ENCODE assay signal across 9 mouse cellular contexts in the genomic region with DNA sequence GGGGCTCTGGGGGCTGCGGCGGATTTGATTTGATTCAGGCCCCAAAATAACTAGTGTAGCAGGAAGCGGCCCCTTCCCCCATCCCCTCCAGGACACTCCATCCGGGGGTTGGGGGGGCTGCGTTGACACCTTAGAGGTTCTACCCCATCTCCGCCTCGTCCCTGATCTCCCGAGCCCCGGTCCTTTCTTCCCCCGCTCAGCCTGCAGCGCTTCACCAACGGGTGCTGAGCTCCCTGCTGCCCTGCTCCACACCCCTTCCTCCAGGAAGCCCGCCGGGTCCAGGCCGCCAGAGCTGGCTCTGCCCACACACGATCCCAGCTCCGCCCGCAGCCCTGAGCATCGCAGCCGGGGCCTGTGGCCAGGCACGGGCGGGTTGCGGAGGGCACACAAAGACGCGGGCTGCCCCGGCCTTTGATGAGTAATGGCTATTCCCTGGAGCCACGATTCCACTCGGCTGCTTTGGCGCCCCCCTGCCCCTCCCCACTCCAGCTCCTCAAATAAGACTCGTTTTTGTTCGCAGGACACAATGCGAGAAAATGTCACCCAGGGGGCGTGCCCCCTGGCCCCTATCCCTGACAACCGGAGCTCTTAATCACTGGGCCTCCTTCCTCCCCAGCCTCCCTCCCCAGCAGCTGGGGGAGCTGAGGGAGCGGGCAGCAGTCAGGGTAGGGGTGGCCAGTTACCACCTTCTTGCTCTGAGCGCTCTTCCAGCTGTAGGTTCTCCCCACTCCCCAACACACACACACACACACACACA. TPM values are rescaled to one million over a fixed set of nuclear protein-coding genes. Genes with fewer than 3 reads are reported as not detected.
A peak's percentile ranks its signal among the peaks of the same experiment; 100 is the strongest.
DNase-seq lines count a peak whose midpoint lies in the region; ATAC-seq lines count a peak whose summit lies in the region.
"Had no signal": no experiment of that assay in that cellular context is flagged by ENCODE, and none has a peak within 500 bp of the region (broad histone marks: within the 10 kb centered on the region; RNA-seq: fewer than 3 reads in every experiment).

No protein-coding gene starts in this region.

- 0 out of 2 replicates have a peak overlapping the region, but pooled peaks have one; percentile 11 for H3K27ac ChIP-seq in kidney, embryonic 14.5 days (ENCODE audit: low read depth, low read length)
- no peak overlapping the region for H3K27ac ChIP-seq in hindbrain, embryonic 14.5 days
- no peak overlapping the region for H3K27ac ChIP-seq in neural tube, embryonic 12.5 days

- H3K36me3 ChIP-seq in kidney, embryonic 14.5 days (ENCODE audit: control insufficient read depth, insufficient read depth, low read length), result no peaks in the 10 kb centered on the region
- H3K36me3 ChIP-seq in hindbrain, embryonic 14.5 days (replicated peaks; ENCODE audit: control insufficient read depth, insufficient read depth), result no peaks in the 10 kb centered on the region
- H3K36me3 ChIP-seq in neural tube, embryonic 12.5 days, result no peaks in the 10 kb centered on the region

- peak; percentile 21; the same call in 1 of the 2 replicates for ATAC-seq in kidney, embryonic 14.5 days (ENCODE audit: low FRiP score, low TSS enrichment)
- 0 out of 2 replicates have a peak, but pooled peaks have one; percentile 21 for ATAC-seq in hindbrain, embryonic 14.5 days (ENCODE audit: low FRiP score)
- peak; percentile 34; the same call in 1 of the 2 replicates for ATAC-seq in neural tube, embryonic 12.5 days (ENCODE audit: low FRiP score, low read depth)
- ATAC-seq in inflammation-experienced regulatory T-cells, adult 6 months, result no peak
- ATAC-seq in megakaryocyte progenitor cell, adult 5-6 weeks (replicated peaks; ENCODE audit: poor library complexity), result no peak

- H3K9ac ChIP-seq in kidney, embryonic 14.5 days (ENCODE audit: low read depth, low read length), result peak overlapping the region; percentile 40
- peak overlapping the region; percentile 8; the same call in 1 of the 2 replicates for H3K9ac ChIP-seq in hindbrain, embryonic 14.5 days
- H3K9ac ChIP-seq in neural tube, embryonic 12.5 days, result peak overlapping the region; percentile 40; the same call in 1 of the 2 replicates

- H3K4me1 ChIP-seq in kidney, embryonic 14.5 days (ENCODE audit: control insufficient read depth, insufficient read depth, low read length), result peaks cover 37% of the 10 kb centered on the region
- H3K4me1 ChIP-seq in hindbrain, embryonic 14.5 days (replicated peaks; ENCODE audit: control insufficient read depth, insufficient read depth, low read length), result peaks cover 18% of the 10 kb centered on the region; the same call in 1 of the 2 replicates
- H3K4me1 ChIP-seq in neural tube, embryonic 12.5 days, result peaks cover 36% of the 10 kb centered on the region

- no peak for DNase-seq in kidney, adult 8-10 months
- DNase-seq in embryo, embryonic 10 days (ENCODE audit: low spot score), result peak; percentile 86
- no peak for DNase-seq in hindbrain, embryonic 14.5 days (ENCODE audit: low spot score)
- no peak for DNase-seq in gastrocnemius, adult 8-10 months (ENCODE audit: low spot score in 2 of 2)
- DNase-seq: cerebellum, adult 8-10 months had no signal

- peak overlapping the region; percentile 45 for H3K4me2 ChIP-seq in kidney, embryonic 14.5 days (replicated peaks; ENCODE audit: low read depth, low read length)
- peak overlapping the region; percentile 23 for H3K4me2 ChIP-seq in hindbrain, embryonic 14.5 days (replicated peaks)
- H3K4me2 ChIP-seq in neural tube, embryonic 12.5 days (replicated peaks), result peak overlapping the region; percentile 54

- H3K9me3 ChIP-seq in kidney, embryonic 14.5 days (ENCODE audit: control insufficient read depth, low read length), result no peaks in the 10 kb centered on the region
- no peaks in the 10 kb centered on the region for H3K9me3 ChIP-seq in hindbrain, embryonic 14.5 days (ENCODE audit: control insufficient read depth, low read length)
- H3K9me3 ChIP-seq in neural tube, embryonic 12.5 days, result no peaks in the 10 kb centered on the region

- under 1% methylated on average over 32 of the region's 36 CpGs for WGBS in kidney, embryonic 14.5 days
- WGBS in hindbrain, embryonic 14.5 days, result 3% methylated on average over 36 of the region's 36 CpGs
- WGBS in neural tube, embryonic 12.5 days, result 2% methylated on average over 36 of the region's 36 CpGs

- H3K4me3 ChIP-seq in kidney, embryonic 14.5 days (ENCODE audit: low read length), result peak overlapping the region; percentile 27
- no peak overlapping the region for H3K4me3 ChIP-seq in hindbrain, embryonic 14.5 days (replicated peaks; ENCODE audit: low read length)
- peak overlapping the region; percentile 16 for H3K4me3 ChIP-seq in neural tube, embryonic 12.5 days

- H3K27me3 ChIP-seq in kidney, embryonic 14.5 days (ENCODE audit: control insufficient read depth, insufficient read depth, low read length), result peaks cover 17% of the 10 kb centered on the region
- H3K27me3 ChIP-seq in hindbrain, embryonic 14.5 days (ENCODE audit: control insufficient read depth, insufficient read depth, low read length), result peaks cover 24% of the 10 kb centered on the region; the same call in 1 of the 2 replicates
- peaks cover 13% of the 10 kb centered on the region for H3K27me3 ChIP-seq in neural tube, embryonic 12.5 days (replicated peaks)

RNA-seq across cellular contexts. Expression of a gene that starts 21.2 kb away (rescaled TPM):
- 261 and 268 TPM in 2 replicates for polyA plus RNA-seq in kidney, embryonic 14.5 days (2014; fragmentation: Nextera tagmentation; extraction: Ambion mirVana)
- 200 and 220 TPM in 2 replicates for polyA plus RNA-seq in hindbrain, embryonic 14.5 days (2014; fragmentation: Nextera tagmentation; extraction: Ambion mirVana)
- polyA plus RNA-seq in neural tube, embryonic 12.5 days (2016; fragmentation: Nextera tagmentation; extraction: Ambion mirVana), result 197 and 200 TPM in 2 replicates
- total RNA-seq in gastrocnemius, adult 8-10 months (2022), result 100 to 1,000 TPM; 142 to 193 (median 171) TPM
- 100 to 1,000 TPM; 114 to 161 (median 126) TPM for polyA plus RNA-seq in inflammation-experienced regulatory T-cells, adult 6 months (2017; shearing (Covaris generic))
- total RNA-seq in megakaryocyte progenitor cell, adult 5-6 weeks (2015), result 82.1 and 87.0 TPM in 2 replicates
- 119 and 128 TPM in 2 replicates for total RNA-seq in megakaryocyte progenitor cell, adult 5-6 weeks (2017)

RNA-seq across cellular contexts. Expression of a gene that starts 58.0 kb away (rescaled TPM):
- polyA plus RNA-seq in kidney, embryonic 14.5 days (2014; fragmentation: Nextera tagmentation; extraction: Ambion mirVana), result 16.8 and 23.4 TPM in 2 replicates
- 38.2 and 48.5 TPM in 2 replicates for polyA plus RNA-seq in hindbrain, embryonic 14.5 days (2014; fragmentation: Nextera tagmentation; extraction: Ambion mirVana)
- 106 and 125 TPM in 2 replicates for polyA plus RNA-seq in neural tube, embryonic 12.5 days (2016; fragmentation: Nextera tagmentation; extraction: Ambion mirVana)
- 1 to 10 TPM in 1 of 4 experiments, under 1 TPM in 3; 0.12 to 1.0 (median 0.29) TPM for total RNA-seq in gastrocnemius, adult 8-10 months (2022)
- not detected for polyA plus RNA-seq in inflammation-experienced regulatory T-cells, adult 6 months (2017; shearing (Covaris generic))
- not detected in 2 replicates for total RNA-seq in megakaryocyte progenitor cell, adult 5-6 weeks (2015)
- total RNA-seq in megakaryocyte progenitor cell, adult 5-6 weeks (2017), result not detected in 2 replicates

Comparison
In these comparisons a context has a peak if more than half of its experiments do, and no peak if none do; other contexts are left out.
1. ATAC-seq: peak in kidney, embryonic 14.5 days (single experiment), hindbrain, embryonic 14.5 days (single experiment) and neural tube, embryonic 12.5 days (single experiment); none in inflammation-experienced regulatory T-cells, adult 6 months (single experiment) and megakaryocyte progenitor cell, adult 5-6 weeks (single experiment).
2. RNA of a gene that starts 58.0 kb away (polyA plus RNA-seq): 106 to 125 TPM in neural tube, embryonic 12.5 days, 38.2 to 48.5 TPM in hindbrain, embryonic 14.5 days and 16.8 to 23.4 TPM in kidney, embryonic 14.5 days; not detected in inflammation-experienced regulatory T-cells, adult 6 months; every median in the first group is over 10 times any median in the second.
3. Peak in every context shown above with its lines, with median percentiles within 50 percentile points of each other: H3K4me2 ChIP-seq and H3K9ac ChIP-seq.